Mouse (Mus musculus): Measurements from ENCODE around the gene Tmem114. TPM values are rescaled to one million over a fixed set of nuclear protein-coding genes. Genes with fewer than 3 reads are reported as not detected.

The Tmem114 gene
- total RNA-seq (2021) = not detected
- long read RNA-seq, experiment 1 = 0 reads
- long read RNA-seq, experiment 2 = 0 reads

GRCm38 (mm10) chr16:8424971-8425330 is at the start of gene Tmem114:
Gene Tmem114 (minus strand): TSS chr16:8425136.
- DNase-seq = peak; percentile 26

DNA sequence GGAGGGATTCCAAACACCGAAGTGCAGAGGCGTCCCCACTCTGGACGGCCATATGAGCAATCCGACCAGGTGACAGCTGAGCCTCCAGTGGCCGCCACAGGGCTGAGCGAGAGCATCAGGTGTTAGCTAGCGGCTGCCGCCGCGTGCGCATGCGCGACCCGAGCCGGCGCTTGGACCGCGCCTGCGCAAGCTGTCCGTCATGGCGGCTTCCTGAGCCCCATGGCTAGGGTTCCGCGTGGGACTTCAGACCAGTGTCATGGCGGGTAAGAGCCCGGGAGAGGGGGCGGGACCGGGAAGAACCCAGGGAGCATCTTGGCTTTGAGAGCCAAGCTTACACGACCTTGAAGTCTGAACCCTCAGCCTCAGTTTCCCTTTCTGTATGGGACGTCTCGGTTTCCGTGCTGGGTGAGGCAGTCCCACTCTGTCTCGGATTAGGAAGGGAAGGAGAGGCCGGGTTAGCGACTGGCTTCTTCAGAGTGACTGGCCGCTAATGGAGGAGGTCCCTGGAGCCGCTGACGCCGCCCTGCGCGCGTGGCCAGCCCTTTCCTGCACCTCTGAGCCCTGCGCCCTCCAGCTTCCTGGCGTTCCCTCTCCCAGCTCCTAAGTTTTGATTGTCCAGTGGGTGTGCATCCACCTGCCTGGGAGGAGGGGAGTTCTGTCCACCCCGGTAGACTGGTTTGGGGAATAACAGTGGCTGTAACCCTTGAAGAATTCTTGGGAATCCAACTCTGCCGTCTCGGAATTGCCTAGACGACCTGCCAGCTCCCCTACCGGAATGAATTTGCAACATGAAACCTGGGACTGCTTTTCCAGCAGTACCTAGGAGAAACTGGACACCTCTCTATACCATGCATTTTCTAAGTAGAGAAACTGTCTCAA is 45.9 kb upstream of the Tmem114 start, which contains the start of gene Mettl22:
TSS of gene Mettl22 (plus strand) at position 186 of the 879 bp plus-strand sequence.
- peak; percentile 91 for DNase-seq

GRCm38 (mm10) chr16:8470132-8470531 is 45.2 kb upstream of the Tmem114 start:
- DNase-seq = no peak

DNA sequence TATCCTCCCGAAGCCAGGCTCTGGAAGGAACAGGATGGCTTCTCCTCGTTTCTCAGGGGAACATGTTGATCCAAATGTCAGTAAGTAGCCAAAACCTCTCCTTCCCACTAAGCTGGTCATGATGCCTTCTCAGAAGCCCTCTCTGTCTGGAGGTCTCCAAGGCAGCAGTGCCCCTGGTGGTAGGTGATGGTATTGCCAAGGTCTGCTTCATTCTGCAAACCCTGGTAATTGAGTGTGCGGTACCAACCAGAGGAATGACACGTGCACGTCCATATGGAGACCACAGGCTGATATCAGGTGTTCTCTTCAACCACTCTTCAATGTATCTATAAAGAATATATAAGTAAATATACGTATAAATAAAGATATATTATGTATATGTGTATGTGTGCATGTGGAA is 34.2 kb upstream of the Tmem114 start:
- DNase-seq = peak; percentile 68

DNA sequence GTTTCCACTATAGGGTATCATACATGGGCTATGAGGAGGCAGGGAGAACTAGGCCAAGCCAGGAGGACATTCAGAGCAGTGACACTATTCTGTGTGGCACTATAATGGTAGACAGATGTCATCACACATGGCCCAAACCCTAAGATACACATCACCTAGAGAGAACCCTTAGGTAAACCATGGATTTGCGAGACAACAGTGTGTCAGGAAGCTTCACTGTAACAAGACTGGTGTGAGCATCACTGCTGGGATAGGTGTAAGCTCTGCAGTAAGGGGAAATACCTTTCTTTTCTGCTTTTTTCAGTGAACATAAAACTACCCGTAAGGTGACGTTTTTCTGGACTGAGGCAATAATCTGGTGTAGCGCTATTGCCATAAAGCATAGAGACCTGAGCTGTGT is 33.5 kb upstream of the Tmem114 start:
- DNase-seq = no peak

GRCm38 (mm10) chr16:8455221-8455620 is 30.3 kb upstream of the Tmem114 start:
- DNase-seq = no peak

DNA sequence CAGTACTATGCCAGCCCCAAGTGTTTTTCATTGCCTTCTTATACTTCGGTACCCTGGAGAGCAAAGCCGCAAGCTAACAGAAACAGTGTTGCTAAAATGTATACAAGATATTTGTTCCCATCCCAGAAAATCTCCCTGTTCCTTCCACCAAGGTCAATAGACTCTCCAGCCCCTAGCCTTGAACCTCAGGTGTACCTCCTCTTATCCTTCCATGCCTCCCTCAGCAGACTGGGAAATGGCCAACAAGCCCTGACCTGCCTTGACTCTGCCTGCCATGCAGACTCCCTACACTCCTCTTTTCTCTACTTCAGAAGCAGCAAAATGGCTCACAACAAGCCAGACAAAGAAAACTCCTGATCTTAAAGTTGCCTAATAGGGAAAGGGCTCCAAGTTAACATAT is 28.4 kb upstream of the Tmem114 start:
- DNase-seq = no peak

GRCm38 (mm10) chr16:8446256-8446655 is 21.3 kb upstream of the Tmem114 start:
- no peak for DNase-seq

DNA sequence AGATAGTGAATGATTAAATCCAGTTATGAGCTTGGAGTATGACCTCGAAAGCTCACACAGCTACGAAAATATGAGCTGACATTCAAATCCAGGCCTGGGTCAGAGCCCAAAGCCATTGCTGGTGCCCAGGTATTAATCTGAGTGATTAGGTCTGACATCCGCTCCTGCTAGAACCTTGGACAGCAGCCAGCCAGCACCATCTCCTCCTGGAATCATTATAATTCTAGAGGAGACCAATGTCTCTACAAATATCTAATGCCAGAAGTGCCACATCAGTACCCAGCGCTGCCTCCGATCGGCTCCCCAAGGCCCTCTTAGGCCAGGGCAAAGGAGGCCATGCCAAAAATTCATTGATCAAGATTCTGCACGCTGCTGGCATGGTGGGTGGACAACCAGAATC is 20.0 kb upstream of the Tmem114 start:
- no peak for DNase-seq

GRCm38 (mm10) chr16:8432616-8433015 is 7.7 kb upstream of the Tmem114 start:
- DNase-seq = no peak

- no peak for DNase-seq
These were observed 4.6 kb upstream of the Tmem114 start for GRCm38 (mm10) chr16:8429531-8429930.

- DNase-seq = no peak
These were observed 800 bp upstream of the Tmem114 start for GRCm38 (mm10) chr16:8425736-8426135.

GRCm38 (mm10) chr16:8424161-8424970 is 570 bp downstream of the Tmem114 start:
- DNase-seq = no peak

DNA sequence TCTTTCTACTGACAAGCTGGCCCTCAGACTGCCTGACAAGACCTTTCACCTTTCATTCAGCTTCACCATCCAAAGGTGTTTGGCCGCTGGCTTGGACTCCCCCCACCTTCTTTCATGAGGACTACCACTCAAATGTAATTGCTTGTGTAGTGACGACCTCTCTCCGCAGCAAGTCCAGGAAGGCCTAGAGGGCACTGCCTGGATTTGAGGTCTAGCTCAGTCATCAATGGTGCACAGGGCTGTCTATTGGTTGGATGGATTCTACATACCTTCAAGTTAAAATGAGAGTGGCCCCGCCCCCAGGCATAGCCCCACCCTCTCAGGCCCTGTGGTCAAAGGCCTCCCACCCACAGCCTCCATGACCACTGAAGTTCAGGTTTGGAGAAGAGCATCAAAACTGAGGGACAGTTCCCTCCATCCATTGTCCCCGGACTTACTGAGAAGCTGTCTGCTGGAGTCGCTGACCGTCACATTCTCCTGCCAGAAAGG is 1.3 kb downstream of the Tmem114 start:
- DNase-seq = no peak

- no peak for DNase-seq
These were observed 4.1 kb downstream of the Tmem114 start for GRCm38 (mm10) chr16:8420842-8421241.

GRCm38 (mm10) chr16:8420381-8420780 is 4.6 kb downstream of the Tmem114 start:
- no peak for DNase-seq

GRCm38 (mm10) chr16:8419666-8420065 is 5.3 kb downstream of the Tmem114 start:
- no peak for DNase-seq

DNA sequence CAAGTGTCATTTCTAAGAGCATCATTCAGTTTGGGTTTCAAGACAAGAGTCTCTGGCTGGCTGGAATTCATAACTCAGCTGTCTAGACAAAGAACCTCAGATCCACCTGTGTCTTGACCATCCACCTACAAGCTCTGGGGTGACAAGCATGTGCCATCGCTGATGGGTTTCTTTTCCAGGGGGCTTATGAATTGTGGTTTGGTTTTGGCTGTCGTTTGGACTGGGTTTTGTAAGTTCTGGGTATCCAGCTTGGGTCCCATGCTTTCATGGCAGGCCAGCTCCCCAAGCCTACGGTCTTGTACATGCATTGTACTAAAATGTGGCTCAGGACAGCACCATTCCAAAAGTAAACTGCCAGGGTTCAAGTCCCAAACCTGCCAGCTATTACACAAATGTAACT is 6.8 kb downstream of the Tmem114 start:
- no peak for DNase-seq

GRCm38 (mm10) chr16:8417011-8417720 is 7.8 kb downstream of the Tmem114 start:
- no peak for DNase-seq

DNA sequence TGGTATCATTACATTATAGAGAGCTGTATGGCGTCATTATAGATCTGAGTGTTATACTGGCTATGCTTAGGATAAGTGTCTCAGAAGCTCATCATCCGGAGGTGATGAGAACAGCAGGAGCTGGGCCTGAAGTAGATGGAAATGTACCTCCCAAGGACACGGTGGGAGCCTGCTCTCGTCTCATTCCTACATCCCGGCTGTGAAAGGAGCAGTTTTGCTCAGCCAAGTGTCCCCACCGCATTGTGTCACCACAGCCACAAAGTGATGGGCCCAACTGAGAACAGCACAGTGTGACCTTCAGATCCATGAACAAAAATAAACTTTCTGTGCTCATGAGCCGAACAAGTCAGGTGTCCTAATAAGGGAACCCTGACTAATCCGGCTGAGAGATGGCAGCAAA is 8.9 kb downstream of the Tmem114 start:
- no peak for DNase-seq

GRCm38 (mm10) chr16:8413441-8413840 is 11.5 kb downstream of the Tmem114 start:
- DNase-seq = no peak

DNA sequence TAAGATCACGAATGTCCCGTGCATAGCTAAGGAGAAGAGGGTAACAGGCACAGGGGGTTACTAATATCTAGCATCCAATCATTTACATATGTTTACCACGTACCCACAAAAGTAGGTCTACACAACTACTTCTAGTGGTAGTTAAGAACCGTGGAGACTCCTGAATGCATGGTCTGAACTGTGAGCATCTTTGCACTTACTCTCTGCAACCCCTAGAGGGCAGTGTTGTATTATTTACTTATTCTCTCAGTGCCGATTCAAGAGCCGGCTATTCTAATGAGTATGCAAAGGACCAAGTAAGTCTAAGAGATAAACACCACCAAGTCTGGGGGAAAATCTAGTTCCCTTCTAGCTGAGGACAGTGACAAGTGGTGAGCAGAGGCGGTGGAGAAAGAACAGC is 12.7 kb downstream of the Tmem114 start:
- no peak for DNase-seq
